Mouse (Mus musculus) bone marrow, adult 2 months (tissue): ENCODE data around the gene Cx3cl1.

Experiments used
- CTCF ChIP-seq: fragments of 200-500 bp; IDR thresholded peaks from 2 replicates; pipeline ENCODE4 v1.5.1; 2011; ENCODE audit warnings: low read length, control low read depth; ENCODE audit not compliant: control insufficient read depth, insufficient read depth
- POLR2A ChIP-seq: fragments of 200-500 bp; IDR thresholded peaks from 2 replicates; pipeline ENCODE4 v1.6.1; 2011; ENCODE audit warnings: low read depth, mild to moderate bottlenecking, control low read depth, low read length, borderline replicate concordance; ENCODE audit not compliant: control insufficient read depth

DNA sequence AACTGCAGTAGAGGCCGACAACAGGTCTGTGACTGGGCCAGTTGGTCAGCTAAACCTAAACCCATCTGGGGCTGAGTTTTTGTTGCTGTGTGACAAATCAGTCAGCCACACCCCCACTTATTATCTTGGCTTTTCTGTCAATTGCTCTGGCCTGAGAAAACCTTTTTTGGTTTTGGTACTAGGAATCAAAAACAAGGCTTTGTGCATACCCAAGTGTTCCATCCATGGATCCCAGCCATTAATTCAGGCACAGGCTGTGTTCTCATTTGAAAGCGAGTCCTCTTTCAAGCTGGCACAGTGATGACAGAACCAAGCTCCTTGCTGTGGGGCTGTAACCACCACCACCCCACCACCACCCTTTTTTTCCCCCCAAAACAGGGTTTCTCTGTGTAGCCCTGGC lies 49.6 kb downstream of the Cx3cl1 start:
- TF ChIP-seq CTCF, result no peak
- TF ChIP-seq POLR2A, result no peak
